Mouse (Mus musculus) cerebellum, adult 18-20 months (tissue): Measurements from ENCODE around the gene Efcab5.

Experiments used
- DNase-seq, 2 experiments: peaks; one replicate each; pipeline ENCODE4 v3.0.0; 2021

Efcab5 gene

GRCm38 (mm10) chr11:77188868-77189267 is at the start of gene Efcab5:
Gene Efcab5 (minus strand): TSS chr11:77188968.
- DNase-seq: no peak

GRCm38 (mm10) chr11:77235267-77235666 is 46.5 kb upstream of the Efcab5 start:
- no peak for DNase-seq

GRCm38 (mm10) chr11:77231514-77231913 is 42.7 kb upstream of the Efcab5 start:
- DNase-seq: no peak

GRCm38 (mm10) chr11:77230765-77231164 is 42.0 kb upstream of the Efcab5 start:
- DNase-seq: no peak

DNA sequence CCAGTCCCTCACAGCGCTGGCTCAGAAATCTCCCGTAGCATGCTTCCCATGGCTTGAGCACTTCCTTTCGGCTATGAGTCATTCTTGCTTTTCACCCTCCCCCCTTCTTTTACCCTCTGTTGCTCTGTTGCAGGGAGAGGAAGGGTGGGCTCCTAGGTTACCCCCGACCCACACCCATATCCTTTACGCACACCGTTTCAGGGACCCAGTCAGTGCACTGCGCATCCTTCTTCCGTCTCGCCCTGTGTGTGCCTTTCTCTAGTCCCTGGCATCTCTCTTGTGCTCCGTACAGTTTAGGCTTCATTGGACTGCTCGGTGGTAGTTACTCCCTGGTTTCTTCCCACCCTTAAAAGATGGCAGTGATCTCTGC is 28.0 kb upstream of the Efcab5 start:
- DNase-seq: peak in 1 of 2 experiments; percentile 40

DNA sequence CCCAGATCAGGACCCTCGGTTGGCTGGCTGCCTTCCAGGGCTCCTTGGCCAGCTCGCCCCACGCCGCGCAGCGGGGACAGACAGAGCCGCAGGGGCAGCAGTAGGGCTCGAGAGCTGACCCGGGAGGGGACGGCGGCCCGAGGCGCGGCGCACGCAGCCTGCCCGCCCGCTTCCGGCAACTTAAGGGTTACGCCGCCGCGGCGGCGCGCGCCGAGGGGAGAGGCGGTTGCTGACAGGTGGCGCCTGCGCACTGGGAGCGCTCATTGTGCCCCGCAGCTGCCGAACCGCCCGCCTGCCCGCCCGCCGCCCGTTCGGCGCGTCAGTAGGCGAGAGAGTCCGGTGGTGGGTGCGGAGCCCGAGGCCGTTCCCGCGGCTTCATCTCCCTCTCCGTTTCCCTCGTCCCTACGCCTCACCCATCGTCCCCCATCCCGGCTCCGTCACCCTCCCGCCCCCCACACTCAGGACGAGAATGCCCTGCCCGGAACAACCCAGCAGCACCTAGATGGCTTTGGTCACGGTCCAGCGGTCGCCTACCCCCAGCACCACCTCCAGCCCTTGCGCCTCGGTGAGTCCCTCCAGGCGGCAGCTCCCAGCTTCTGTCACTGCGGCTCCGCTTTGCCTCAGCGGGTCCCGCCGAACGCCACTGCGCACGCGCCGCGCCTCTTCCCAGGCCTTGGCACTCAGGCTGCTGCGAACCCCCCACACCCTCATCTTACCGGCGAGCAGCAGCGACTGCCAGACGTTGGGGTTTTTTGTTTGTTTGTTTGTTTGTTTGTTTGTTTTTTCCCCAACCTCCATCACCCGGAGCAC is 27.4 kb upstream of the Efcab5 start, which contains the start of gene Ssh2:
Gene Ssh2 (plus strand): TSS at position 337 of the 810 bp plus-strand sequence.
- DNase-seq: peak; percentile 82 to 89

- peak in 1 of 2 experiments; percentile 6 for DNase-seq
These were observed 26.7 kb upstream of the Efcab5 start for GRCm38 (mm10) chr11:77215483-77215882.

GRCm38 (mm10) chr11:77214755-77215154 is 26.0 kb upstream of the Efcab5 start:
- DNase-seq: peak; percentile 68 to 77

DNA sequence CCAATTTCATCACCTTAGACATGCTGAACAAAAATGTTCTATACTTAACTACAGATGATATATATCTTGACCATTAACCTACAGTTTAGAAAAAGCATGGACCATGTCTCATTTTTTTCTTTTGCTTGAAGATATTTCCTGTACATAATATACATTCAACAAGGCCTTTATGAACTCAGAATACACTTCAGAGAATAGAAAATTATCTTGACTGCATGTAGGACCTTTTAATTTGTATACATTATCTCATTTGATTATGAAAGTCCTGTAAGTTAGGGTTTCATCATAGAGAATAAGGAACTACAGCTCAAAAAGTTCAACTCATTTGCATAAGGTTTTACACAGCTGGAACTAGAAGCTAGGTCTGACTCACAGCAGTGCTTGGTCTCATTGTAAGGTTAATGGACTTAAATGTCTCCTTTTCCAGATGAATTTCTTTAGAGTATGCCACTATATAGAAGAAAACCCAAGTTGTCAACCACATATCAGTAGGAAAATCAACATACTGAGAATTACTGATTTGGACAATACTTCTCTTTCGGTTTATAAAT is 25.4 kb upstream of the Efcab5 start:
- DNase-seq: no peak

DNA sequence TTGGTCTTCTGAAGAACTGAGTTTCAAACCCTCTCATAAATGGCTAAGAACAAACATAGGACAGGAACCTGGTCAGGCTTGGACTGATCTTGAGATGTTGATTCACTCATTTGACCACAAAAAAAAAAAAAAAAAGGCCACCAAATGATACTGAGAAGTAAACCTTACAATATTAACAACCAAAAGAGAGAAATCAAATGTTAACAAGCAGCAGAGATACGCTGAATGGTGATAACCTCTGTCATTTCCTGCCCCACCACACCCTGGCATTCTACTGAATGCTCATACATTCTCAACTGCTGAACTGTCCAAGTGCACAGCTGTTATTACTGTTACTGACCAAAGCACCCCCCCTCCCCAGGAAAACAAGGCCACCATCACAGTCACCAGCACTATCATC is 11.9 kb upstream of the Efcab5 start:
- DNase-seq: no peak

DNA sequence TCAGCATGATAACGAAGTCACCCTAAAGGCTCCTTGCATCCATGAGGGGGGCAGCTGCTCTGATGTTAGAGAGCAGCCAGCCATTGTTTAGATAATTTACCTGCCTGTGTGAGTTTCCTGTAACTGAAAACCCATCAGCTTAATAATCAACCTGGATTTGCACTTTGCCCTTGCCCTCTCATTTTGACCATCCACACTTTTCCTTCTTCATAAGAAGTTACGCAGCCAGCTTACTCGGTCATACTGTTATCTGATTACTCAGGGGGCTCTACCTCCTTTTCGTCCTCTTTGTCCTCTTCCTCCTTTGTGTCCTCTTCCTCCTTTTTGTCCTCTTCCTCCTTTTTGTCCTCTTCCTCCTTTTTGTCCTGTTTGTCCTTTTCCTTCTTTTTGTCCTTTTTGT is 10.9 kb upstream of the Efcab5 start:
- DNase-seq: no peak

DNA sequence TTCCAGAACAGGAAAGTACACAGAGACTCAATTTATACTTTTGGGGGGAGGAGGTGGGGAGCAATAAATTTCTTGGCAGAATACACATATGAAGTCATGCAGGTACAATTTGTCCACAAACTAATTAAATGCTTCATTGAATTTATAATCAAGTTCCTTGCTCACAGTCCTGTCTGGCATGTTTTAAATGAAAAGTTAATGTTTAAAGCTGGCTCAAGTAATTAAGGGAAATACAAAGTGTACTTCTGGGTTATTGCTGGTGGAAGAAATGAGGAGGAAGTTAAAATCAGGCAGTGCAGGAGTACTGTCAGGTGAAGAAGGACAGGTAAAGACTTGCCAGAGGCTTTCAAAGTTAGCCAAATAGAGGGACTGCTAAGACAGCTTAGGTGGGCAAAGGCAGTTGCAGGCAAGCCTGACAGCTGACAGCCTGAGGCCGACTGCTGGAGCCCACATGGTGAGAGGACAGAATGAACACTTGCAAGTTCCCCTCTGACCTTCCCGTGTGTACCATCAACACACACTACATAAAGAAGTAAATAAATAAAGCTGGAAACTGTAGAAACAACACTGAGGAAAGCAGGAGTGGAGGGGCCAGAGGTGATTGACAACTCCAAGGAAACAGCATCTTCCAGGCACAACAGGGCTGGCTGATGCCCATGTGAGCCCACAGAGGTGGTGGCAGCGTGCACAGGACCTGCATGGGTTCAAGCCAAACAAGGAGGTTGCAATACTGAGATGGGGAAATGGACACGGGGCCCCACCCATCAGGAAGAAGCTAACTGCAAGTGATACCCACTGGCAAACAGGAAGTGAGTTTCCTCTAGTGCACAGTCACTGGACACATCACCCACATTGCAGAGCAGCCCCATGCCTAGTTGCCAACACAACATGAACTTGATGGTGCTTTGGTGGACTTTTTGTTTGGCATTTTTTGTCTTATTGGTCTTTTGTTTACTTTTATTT is 7.7 kb upstream of the Efcab5 start:
- no peak for DNase-seq

DNA sequence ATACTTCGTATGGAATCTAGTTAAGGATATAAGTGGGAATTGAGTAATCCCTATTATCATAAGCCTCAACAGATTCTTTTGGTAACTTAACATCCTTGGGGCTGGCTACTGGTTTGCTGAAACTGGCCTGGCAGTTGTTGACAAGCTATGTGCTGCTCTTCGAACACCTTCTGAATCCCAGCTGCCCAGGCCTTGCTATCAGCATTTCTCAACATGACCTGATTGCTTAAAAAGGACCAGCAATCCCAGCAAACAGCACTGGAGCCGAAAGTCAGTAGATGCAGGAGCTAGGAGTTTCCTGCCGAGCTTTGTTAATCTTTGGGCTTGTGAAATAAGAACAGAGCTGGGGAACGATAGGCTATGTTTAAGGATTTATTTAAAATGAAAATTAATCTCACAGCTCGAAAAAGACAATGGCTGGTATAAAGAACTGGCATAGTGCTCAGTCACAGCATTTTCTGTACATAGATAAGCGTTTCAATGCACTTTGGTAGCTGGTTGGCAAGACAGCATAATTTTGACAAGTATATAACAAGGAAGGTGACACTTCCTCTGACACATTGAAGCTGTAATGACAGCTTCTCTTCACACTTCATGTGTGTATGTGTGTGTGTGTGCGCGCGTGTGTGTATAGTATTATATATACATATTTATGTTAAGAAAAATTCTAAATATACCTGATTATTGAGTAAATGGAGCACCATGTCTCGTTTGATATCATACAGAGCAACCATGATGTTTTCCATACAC is 6.8 kb upstream of the Efcab5 start:
- no peak for DNase-seq

DNA sequence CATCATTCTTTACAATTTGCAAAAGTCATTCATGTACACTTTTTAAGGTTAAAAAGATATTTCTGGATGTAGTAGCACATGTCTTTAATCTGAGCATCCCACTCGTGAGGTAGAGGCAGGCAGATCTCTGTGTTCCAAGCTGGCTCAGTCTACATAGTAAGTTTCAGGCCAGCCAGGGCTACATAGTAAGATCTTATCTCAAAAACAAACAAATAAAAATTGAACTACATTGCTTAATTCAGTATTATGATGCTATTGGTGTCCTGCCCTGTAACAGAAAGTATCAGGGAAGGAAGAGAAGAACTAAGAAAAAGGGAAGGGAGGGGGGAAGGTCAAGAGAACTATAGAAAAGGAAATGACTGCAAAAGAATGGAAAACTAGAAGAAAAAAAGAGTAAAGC is 6.0 kb upstream of the Efcab5 start:
- no peak for DNase-seq

DNA sequence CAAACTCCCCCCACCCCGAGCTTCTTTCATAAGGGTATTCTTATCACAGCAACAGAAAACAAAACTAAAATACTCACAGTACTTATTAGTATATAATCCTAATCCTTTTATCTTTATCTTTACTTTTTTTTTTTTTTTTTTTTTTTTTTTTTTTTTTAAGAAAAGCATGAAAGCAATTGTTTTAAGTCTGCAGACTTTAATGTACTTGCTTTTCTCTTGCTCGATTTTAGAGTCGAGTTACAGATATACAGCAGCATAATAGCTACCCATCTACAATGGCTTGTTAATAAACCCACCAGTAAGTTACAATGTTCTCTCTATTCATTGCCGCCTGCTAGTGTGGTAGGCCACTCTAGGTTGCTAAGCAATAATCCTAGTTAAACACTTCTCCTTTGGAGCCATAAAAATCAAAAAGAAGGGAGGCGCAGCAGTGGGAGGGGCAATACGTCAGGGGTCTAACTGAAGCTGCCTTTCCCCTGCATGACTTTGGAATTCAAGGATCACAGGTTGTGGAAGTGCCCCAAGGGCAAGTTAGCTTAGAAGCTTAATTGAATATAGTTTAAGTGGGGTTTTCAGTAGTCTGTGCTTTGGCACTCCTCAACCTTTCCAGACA is 5.3 kb upstream of the Efcab5 start:
- DNase-seq: no peak

DNA sequence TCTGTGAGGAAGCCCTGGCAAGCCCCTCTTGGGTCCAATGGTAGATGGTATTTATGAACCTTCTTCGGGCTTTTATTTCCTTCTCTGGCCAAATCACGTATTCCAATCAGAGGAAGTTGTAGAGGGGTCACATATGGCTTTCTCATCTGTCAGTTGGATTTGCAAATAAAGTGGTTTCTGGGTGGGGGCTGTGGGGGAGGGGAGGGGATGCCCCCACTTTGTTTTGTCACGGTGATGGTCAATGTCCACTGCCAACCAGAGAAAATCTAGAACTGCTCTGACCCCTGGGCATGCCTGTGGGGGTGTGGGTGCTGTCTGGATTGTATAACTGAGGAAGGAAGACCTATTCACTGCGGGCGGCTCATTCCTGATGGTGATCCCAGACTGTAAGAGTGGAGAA is 4.6 kb upstream of the Efcab5 start:
- DNase-seq: no peak

DNA sequence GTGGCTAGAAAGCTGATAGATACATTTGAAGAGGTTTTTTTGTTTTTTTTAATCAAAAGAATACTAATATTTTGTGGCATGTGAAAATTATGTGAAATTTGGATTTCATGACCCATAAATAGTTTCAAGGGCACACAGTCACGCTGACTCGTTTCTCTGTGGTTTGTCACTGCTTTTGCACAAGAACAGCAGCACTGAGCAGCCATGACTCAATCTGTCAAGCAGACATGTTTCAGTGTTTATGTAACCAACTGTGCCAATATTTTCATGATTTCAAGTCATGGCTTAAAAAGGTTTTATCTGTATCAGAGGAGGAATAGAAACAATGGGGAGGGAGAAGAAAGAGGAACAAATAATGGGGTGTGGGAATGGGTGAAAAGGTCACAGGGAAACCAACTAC is 3.8 kb downstream of the Efcab5 start:
- DNase-seq: no peak

GRCm38 (mm10) chr11:77182616-77183015 is 6.2 kb downstream of the Efcab5 start:
- DNase-seq: no peak

GRCm38 (mm10) chr11:77182041-77182440 is 6.7 kb downstream of the Efcab5 start:
- no peak for DNase-seq

- no peak for DNase-seq
These were observed 7.2 kb downstream of the Efcab5 start for GRCm38 (mm10) chr11:77181528-77181927.

DNA sequence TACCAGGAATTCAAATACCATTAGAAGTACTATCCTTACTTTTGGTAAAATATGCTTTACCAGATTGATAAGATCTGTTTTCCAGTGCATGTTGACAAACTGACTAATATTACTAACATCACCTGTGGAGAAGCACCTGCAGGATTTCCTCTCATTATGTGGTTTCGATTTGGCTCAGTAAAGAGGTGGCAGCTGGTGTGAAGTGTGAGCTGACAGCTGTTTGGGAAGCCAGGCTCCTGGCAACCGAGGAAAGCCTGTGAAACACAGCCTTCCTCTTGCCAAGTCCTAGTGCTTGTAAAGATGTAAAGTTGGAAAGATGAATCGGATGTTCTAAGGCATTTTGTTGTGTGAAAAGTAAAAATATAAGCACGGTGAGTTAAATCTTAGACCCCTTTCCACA is 7.9 kb downstream of the Efcab5 start:
- DNase-seq: peak; percentile 10 to 22

DNA sequence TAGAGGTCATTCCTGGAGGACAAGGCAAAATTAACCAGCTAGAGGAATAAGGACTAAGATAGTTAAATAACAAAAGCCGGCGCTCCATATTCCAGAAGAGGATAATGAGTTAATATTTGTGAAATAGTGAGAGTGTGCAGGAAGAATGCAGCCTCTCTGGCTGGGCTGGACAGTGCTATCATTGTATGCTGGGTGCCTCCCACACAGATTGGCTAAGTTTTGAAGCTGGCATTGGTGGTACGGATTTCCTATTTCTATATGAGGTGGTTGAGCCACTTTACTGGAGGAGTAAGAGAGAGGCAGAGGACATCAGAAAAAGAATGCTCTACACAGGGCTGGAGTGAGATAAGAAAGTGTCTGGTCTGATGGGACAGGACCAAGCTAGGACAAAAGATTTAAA is 9.0 kb downstream of the Efcab5 start:
- no peak for DNase-seq
